Mouse (Mus musculus) bone marrow macrophage, adult 2 months (primary cell): ENCODE data around the gene Cfap61.
"Not testable (repeated sequence)": the region's sequence is repeated elsewhere in the genome, so short reads cannot be mapped to it uniquely, and the experiment has no call there.

Experiments used
- CTCF ChIP-seq: IDR thresholded peaks from 2 replicates; pipeline ENCODE4 v1.5.1; 2012; ENCODE audit warnings: low read depth, mild to moderate bottlenecking, low read length, moderate library complexity
- POLR2A ChIP-seq: IDR thresholded peaks from 2 replicates; pipeline ENCODE4 v1.6.1; 2012; ENCODE audit warnings: mild to moderate bottlenecking, low read depth, low read length, borderline replicate concordance

DNA sequence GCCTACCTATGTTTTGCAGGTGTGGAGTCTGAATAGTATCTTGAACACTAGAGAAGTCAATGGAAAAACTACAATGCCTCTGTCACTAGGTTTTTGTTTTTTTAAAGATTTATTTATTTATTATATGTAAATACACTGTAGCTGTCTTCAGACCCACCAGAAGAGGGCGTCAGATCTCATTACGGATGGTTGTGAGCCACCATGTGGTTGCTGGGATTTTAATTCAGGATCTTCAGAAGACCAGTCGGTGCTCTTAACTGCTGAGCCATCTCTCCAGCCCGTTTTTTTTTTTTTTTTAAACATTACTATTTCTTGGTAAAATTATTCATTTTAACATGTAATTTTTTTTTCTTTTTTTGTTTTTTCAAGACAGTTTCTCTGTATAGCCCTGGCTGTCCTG lies 28.7 kb upstream of the Cfap61 start:
- TF ChIP-seq POLR2A, CTCF: not testable (repeated sequence)
